Mouse (Mus musculus) liver, embryonic 11.5 days (tissue): ENCODE data around the gene Bex2. TPM values are rescaled to one million over a fixed set of nuclear protein-coding genes. Genes with fewer than 3 reads are reported as not detected.

Experiments
- polyA plus RNA-seq: library from polyadenylated mRNA; unstranded; fragments of >200 nt; fragmentation: Nextera tagmentation; extraction: Ambion mirVana; gene quantifications from 2 replicates; pipeline ENCODE4 v1.2.1, GENCODE M21; 2014

The Bex2 gene
- polyA plus RNA-seq, 1 experiment from 2014 or later = 268 TPM

Other genes with a start within 250 kb of the Bex2 start
- 6.5 and 8.9 TPM in 2 replicates for gene Gprasp2, start 229.2 kb downstream of the Bex2 start, polyA plus RNA-seq
- 51.6 and 58.6 TPM in 2 replicates for gene Arxes2, start 74.4 kb downstream of the Bex2 start, polyA plus RNA-seq
- 29.4 and 32.8 TPM in 2 replicates for gene Arxes1, start 34.9 kb downstream of the Bex2 start, polyA plus RNA-seq
- 0.23 and 0.25 TPM in 2 replicates for gene Nxf3, start 17.0 kb upstream of the Bex2 start, polyA plus RNA-seq
- gene Bex4, start 70.8 kb upstream of the Bex2 start, polyA plus RNA-seq = 307 and 310 TPM in 2 replicates
- 236 and 244 TPM in 2 replicates for gene Tceal8, start 104.1 kb upstream of the Bex2 start, polyA plus RNA-seq
- gene Tceal5, start 135.6 kb upstream of the Bex2 start, polyA plus RNA-seq = 1.2 and 1.6 TPM in 2 replicates
- 0.69 and 0.77 TPM in 2 replicates for gene Tceal7, start 146.5 kb upstream of the Bex2 start, polyA plus RNA-seq
- gene Bex1, start 147.3 kb upstream of the Bex2 start, polyA plus RNA-seq = 195 and 210 TPM in 2 replicates
- gene Tceal9, start 176.8 kb upstream of the Bex2 start, polyA plus RNA-seq = 373 and 393 TPM in 2 replicates
- 486 and 530 TPM in 2 replicates for gene Bex3, start 202.0 kb upstream of the Bex2 start, polyA plus RNA-seq